Mouse (Mus musculus): ENCODE results near the gene 4930512M02Rik. TPM values are rescaled to one million over a fixed set of nuclear protein-coding genes. Genes with fewer than 3 reads are reported as not detected.

Gene 4930512M02Rik
- polyA plus RNA-seq, 2 experiments from 2014 or later = not detected

DNA sequence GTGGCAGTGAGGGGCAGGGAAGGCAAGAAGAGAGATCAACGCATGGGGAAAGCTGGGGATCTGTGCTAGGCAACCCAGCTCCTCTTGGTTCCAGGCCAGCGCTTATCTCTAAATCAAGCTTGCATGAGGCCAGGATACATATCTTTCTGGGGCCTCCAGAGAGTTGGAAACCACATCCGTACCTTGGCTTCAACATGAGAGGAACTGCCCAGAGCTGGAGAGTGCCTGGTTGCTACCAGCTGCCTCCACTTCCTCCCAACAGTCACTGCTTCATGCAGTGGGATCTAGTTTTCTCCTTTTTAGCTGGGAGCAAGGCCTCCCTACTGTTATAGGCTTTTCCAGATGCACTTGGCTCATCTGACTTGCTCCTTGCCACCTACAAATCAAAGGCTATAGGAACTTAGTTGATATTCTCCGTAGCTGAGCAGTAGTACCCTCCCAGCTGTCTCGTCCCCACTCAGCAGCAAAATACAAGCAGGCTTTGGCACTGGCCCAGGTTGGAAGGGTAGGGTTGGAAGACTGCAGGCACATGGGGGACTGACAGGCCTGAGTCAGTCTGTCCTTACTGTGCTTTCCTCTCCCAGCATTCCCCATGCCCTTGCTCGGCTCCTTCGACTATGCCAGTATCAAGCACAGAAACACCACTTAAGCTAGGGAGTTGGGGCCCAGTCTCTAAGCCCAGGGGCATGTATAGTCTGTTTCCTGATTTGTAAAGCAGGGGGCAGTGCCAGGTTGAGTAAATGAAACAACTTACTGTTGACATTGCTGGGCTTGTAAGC lies 63.2 kb downstream of the 4930512M02Rik start:
- ATAC-seq = peak; percentile 93

GRCm38 (mm10) chr11:11561118-11561517 lies 66.5 kb downstream of the 4930512M02Rik start:
- ATAC-seq = no peak

GRCm38 (mm10) chr11:11559099-11559686 lies 68.4 kb downstream of the 4930512M02Rik start:
- no peak for ATAC-seq

- no peak for ATAC-seq
These were observed 69.0 kb downstream of the 4930512M02Rik start for GRCm38 (mm10) chr11:11558662-11559061.

- ATAC-seq = peak; percentile 70
These were observed 70.3 kb downstream of the 4930512M02Rik start for GRCm38 (mm10) chr11:11557173-11557967.

- ATAC-seq = no peak
These were observed 71.4 kb downstream of the 4930512M02Rik start for GRCm38 (mm10) chr11:11556186-11556585.

- ATAC-seq = no peak
These were observed 72.1 kb downstream of the 4930512M02Rik start for GRCm38 (mm10) chr11:11555563-11555962.

GRCm38 (mm10) chr11:11547597-11548240 lies 79.9 kb downstream of the 4930512M02Rik start:
- ATAC-seq = no peak

DNA sequence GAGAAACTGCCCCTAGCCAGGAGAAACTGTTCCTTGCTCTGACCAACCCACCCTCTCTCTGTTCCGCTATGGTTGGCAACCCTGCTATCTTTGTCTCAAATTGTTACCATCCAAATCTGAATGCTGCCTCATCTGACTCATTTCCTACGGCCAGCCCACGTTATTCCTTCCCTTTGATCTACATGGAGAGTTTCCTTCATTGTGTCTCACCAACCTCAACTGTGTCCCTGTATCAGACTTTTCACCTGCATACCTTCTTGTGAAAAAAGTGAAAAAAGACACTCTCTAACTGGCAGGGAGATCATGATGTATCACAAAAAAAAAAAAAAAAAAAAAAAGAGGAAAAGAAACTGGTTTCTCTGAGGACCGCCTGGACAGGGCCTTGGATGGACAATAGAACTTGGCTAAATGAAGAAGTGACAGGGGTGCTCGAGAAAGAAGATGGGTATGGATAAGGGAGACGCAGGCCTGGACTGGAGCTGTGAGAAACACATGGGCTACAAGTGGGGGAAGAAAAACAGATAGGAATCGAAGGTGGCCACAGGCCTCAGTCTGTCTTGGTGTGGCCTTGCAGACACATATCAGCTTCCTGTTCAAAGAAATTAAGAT lies 80.6 kb downstream of the 4930512M02Rik start:
- peak; percentile 46 for ATAC-seq

DNA sequence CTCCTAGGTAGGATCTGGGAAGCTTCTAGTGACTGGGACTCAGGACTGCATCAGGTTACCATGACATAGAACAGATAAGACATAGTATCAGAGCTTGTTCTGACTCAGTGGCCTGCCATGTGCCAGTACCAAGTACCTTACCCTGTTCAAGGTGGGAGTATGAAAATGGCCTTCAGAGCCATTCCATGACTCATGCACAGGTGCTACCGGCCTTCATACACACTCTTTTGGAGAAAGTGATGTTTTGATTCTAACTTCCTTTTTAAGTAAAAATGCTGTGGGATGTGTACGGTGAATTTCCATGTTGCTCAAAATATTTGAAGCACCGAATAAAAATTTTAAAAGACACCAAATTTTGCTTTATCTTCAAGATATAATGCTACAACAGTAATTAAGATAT lies 81.7 kb downstream of the 4930512M02Rik start:
- no peak for ATAC-seq

Other genes with a start within 250 kb of the 4930512M02Rik start
- 1 to 10 TPM in 1 of 2 experiments, under 1 TPM in 1; 0.34 to 1.2 TPM for gene Spata48, start 165.7 kb downstream of the 4930512M02Rik start, polyA plus RNA-seq (2017; shearing (Covaris generic))
- under 1 TPM; 0.24 to 0.62 TPM for gene Zpbp, start 165.4 kb downstream of the 4930512M02Rik start, polyA plus RNA-seq (2017; shearing (Covaris generic))
- gene Ikzf1, start 57.2 kb upstream of the 4930512M02Rik start, polyA plus RNA-seq (2017; shearing (Covaris generic)) = 100 to 1,000 TPM; 133 to 140 TPM
- gene Fignl1, start 181.1 kb upstream of the 4930512M02Rik start, polyA plus RNA-seq (2017; shearing (Covaris generic)) = 10 to 100 TPM; 23.8 to 32.5 TPM

Measured in activated CD4-positive, CD25-positive, alpha-beta regulatory T cell, adult 4 months (primary cell).